Mouse (Mus musculus) heart, postnatal 0 days (tissue): Measurements from ENCODE around the gene Chd4. TPM values are rescaled to one million over a fixed set of nuclear protein-coding genes. Genes with fewer than 3 reads are reported as not detected.

Source experiments
- ATAC-seq: fragments of 200-750 bp; cut with Nextera tagmentation; 2 replicates; pipeline ENCODE4 v1.8.0; 2017; ENCODE audit warnings: low read depth, moderate number of reproducible peaks, moderate library complexity; ENCODE audit not compliant: insufficient read depth
- DNase-seq: peaks from one replicate; pipeline ENCODE4 v3.0.0-alpha.2; 2016; ENCODE audit warnings: low spot score
- H3K27ac ChIP-seq: fragments of 300-500 bp; sonication (generic); 2 replicates; pipeline ENCODE4 v1.5.1; 2014; ENCODE audit warnings: low read depth, mild to moderate bottlenecking
- H3K27me3 ChIP-seq: fragments of 300-500 bp; sonication (generic); 2 replicates; pipeline ENCODE4 v1.6.1; 2014; ENCODE audit warnings: low read length, mixed read lengths; ENCODE audit not compliant: control insufficient read depth, insufficient read depth
- H3K36me3 ChIP-seq: fragments of 300-500 bp; sonication (generic); replicated peaks from 2 replicates; pipeline ENCODE4 v1.6.1; 2014; ENCODE audit warnings: low read length, mixed read lengths; ENCODE audit not compliant: control insufficient read depth, insufficient read depth
- H3K4me1 ChIP-seq: fragments of 300-500 bp; sonication (generic); 2 replicates; pipeline ENCODE4 v1.6.1; 2014; ENCODE audit warnings: antibody characterized with exemption; ENCODE audit not compliant: control insufficient read depth, insufficient read depth
- H3K4me2 ChIP-seq: fragments of 300-500 bp; sonication (generic); 2 replicates; pipeline ENCODE4 v1.6.1; 2014; ENCODE audit warnings: low read depth, mild to moderate bottlenecking, low read length, moderate library complexity
- H3K4me3 ChIP-seq: fragments of 300-500 bp; sonication (generic); 2 replicates; pipeline ENCODE4 v1.5.1; 2014; ENCODE audit warnings: low read depth, low read length
- H3K9ac ChIP-seq: fragments of 300-500 bp; sonication (generic); replicated peaks from 2 replicates; pipeline ENCODE4 v1.6.1; 2014; ENCODE audit warnings: low read depth, low read length, mixed read lengths
- H3K9me3 ChIP-seq: fragments of 300-500 bp; sonication (generic); replicated peaks from 2 replicates; pipeline ENCODE4 v1.6.1; 2016; ENCODE audit warnings: low read length; ENCODE audit not compliant: control insufficient read depth
- CTCF ChIP-seq: IDR thresholded peaks from 2 replicates; pipeline ENCODE4 v1.5.1; 2016; ENCODE audit warnings: antibody characterized with exemption, control low read depth, low read depth
- EP300 ChIP-seq: IDR thresholded peaks from 2 replicates; pipeline ENCODE4 v1.6.1; 2016; ENCODE audit warnings: antibody characterized with exemption, low read depth
- WGBS: fragments of 180-500 bp; shearing (Covaris S2); extraction: QIAGEN DNeasy Blood & Tissue Kit; methylation state at CpG from one replicate; pipeline ENCODE4 v1.1.7; 2014; 5-methylcytosine and 5-hydroxymethylcytosine counted together
- polyA plus RNA-seq: library from polyadenylated mRNA; unstranded; fragments of >200 nt; fragmentation: Nextera tagmentation; extraction: Ambion mirVana; gene quantifications from 2 replicates; pipeline ENCODE4 v1.2.1, GENCODE M21; 2015
- total RNA-seq: library from RNA; depleted of rRNA; stranded (reverse); fragments of >200 nt; gene quantifications from 2 replicates; pipeline ENCODE4 v1.2.3, GENCODE M21; 2014; ENCODE audit warnings: low replicate concordance

The Chd4 gene
- total and polyA plus RNA-seq, 2 experiments from 2014 or later, result 58.1 to 82.2 TPM

GRCm38 (mm10) chr6:125081394-125081793 lies 14.4 kb upstream of the Chd4 start:
- Histone ChIP-seq H3K27ac (0 out of 2 replicates have a peak overlapping the region, but pooled peaks have one; percentile 15), H3K9me3 (no peaks in the 10 kb centered on the region), H3K36me3 (no peaks in the 10 kb centered on the region), H3K4me2 (peak overlapping the region; percentile 62), H3K27me3 (no peaks in the 10 kb centered on the region), H3K4me1 (no peaks in the 10 kb centered on the region), H3K4me3 (peak overlapping the region; percentile 40), H3K9ac (no peak overlapping the region)
- 24% methylated on average over 25 of the region's 25 CpGs for WGBS
- no peak for DNase-seq
- ATAC-seq, result no peak; the same call in 1 of the 2 replicates
- TF ChIP-seq EP300 (no peak), CTCF (no peak)

DNA sequence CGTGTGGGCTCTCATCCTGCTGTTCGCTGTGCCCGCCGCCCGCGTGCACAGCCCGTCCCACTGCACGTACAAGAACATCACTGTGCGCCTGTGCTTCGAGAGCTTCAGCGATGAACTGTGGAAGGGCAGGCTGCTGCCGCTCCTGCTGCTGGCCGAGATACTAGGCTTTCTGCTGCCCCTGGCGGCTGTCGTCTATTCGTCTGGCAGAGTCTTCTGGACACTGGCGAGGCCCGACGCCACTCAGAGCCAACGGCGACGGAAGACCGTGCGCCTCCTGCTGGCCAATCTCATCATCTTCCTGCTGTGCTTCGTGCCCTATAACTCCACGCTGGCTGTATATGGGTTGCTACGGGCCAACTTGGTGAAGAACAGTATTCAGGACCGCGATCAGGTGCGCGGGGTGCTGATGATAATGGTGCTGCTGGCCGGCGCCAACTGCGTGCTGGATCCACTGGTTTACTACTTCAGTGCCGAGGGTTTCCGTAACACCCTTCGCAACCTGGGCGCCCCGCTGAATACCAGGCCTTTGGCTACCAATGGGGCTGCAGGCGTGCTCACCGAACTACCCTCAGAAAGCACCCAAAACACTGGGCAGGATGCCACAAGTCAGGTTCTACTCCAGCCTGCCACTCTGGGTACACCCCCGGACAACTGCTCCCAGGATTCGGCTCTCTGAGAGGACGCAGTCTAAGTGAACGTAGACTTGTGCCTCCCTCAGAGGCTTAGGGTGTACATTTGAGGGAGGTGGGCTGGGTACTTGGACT lies 13.8 kb upstream of the Chd4 start:
- Histone ChIP-seq H3K4me3 (peak overlapping the region; percentile 40), H3K36me3 (no peaks in the 10 kb centered on the region), H3K4me1 (no peaks in the 10 kb centered on the region), H3K27ac (0 out of 2 replicates have a peak overlapping the region, but pooled peaks have one; percentile 15), H3K27me3 (no peaks in the 10 kb centered on the region), H3K9ac (no peak overlapping the region), H3K4me2 (peak overlapping the region; percentile 62), H3K9me3 (no peaks in the 10 kb centered on the region)
- 25% methylated on average over 45 of the region's 45 CpGs for WGBS
- peak; percentile 91 for ATAC-seq
- TF ChIP-seq EP300 (no peak), CTCF (peak; percentile 97)
- peak; percentile 97 for DNase-seq

GRCm38 (mm10) chr6:125082801-125083386 lies 12.9 kb upstream of the Chd4 start:
- no peak overlapping the region for H3K9ac ChIP-seq
- no peak overlapping the region for H3K4me2 ChIP-seq
- H3K4me3 ChIP-seq, result no peak overlapping the region
- ATAC-seq, result no peak
- no peak overlapping the region for H3K27ac ChIP-seq
- no peaks in the 10 kb centered on the region for H3K36me3 ChIP-seq
- 85% methylated on average over 7 of the region's 7 CpGs for WGBS
- TF ChIP-seq EP300 (no peak), CTCF (no peak)
- DNase-seq, result no peak
- H3K4me1 ChIP-seq, result no peaks in the 10 kb centered on the region
- H3K9me3 ChIP-seq, result no peaks in the 10 kb centered on the region
- no peaks in the 10 kb centered on the region for H3K27me3 ChIP-seq

DNA sequence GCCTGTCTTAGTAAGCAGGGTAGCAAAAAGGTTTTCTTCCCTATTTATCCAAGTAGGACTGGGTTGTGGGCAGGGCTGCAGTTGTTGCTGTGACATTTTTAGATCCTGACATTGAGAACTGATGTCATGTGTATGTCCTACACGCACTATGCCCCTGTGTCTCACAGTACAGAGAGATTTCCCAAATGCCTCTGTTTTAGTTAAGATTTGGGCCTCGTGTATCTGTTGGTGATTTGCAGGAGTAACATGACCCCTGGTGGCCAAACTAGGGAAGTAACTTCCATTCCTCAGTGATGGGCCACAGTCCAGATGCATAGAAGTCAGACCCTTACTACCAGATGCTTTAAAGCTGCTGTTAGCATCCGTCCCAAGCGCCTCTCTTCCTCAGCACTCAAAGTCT lies 11.4 kb upstream of the Chd4 start:
- no peak; the same call in 1 of the 2 replicates for ATAC-seq
- H3K9me3 ChIP-seq, result no peaks in the 10 kb centered on the region
- 0 out of 2 replicates have a peak, but pooled peaks cover 11% of the 10 kb centered on the region for H3K4me1 ChIP-seq
- no peaks in the 10 kb centered on the region for H3K27me3 ChIP-seq
- TF ChIP-seq EP300 (no peak), CTCF (peak; percentile 92)
- 5% methylated on average over 4 of the region's 4 CpGs for WGBS
- no peak overlapping the region for H3K4me3 ChIP-seq
- H3K27ac ChIP-seq, result no peak overlapping the region
- H3K36me3 ChIP-seq, result no peaks in the 10 kb centered on the region
- H3K4me2 ChIP-seq, result no peak overlapping the region
- peak; percentile 79 for DNase-seq
- H3K9ac ChIP-seq, result no peak overlapping the region

- 76% methylated on average over 3 of the region's 3 CpGs for WGBS
- H3K36me3 ChIP-seq, result no peaks in the 10 kb centered on the region
- no peak overlapping the region for H3K9ac ChIP-seq
These were observed 7.8 kb upstream of the Chd4 start for GRCm38 (mm10) chr6:125087937-125088336.

More at GRCm38 (mm10) chr6:125087937-125088336, 7.8 kb upstream of the Chd4 start:
- no peaks in the 10 kb centered on the region for H3K27me3 ChIP-seq
- no peak for TF ChIP-seq EP300
- no peak for TF ChIP-seq CTCF
- H3K4me2 ChIP-seq, result no peak overlapping the region
- peak overlapping the region; percentile 92 for H3K27ac ChIP-seq
- ATAC-seq (no peak), DNase-seq (no peak)
- no peak overlapping the region for H3K4me3 ChIP-seq
- no peaks in the 10 kb centered on the region for H3K9me3 ChIP-seq
- peaks cover 26% of the 10 kb centered on the region for H3K4me1 ChIP-seq
